Mouse (Mus musculus) bone marrow, adult 2 months (tissue): Measurements from ENCODE around the gene Pmpcb.

Experiments
- CTCF ChIP-seq: fragments of 200-500 bp; IDR thresholded peaks from 2 replicates; pipeline ENCODE4 v1.5.1; 2011; ENCODE audit warnings: low read length, control low read depth; ENCODE audit not compliant: control insufficient read depth, insufficient read depth
- POLR2A ChIP-seq: fragments of 200-500 bp; IDR thresholded peaks from 2 replicates; pipeline ENCODE4 v1.6.1; 2011; ENCODE audit warnings: low read depth, mild to moderate bottlenecking, control low read depth, low read length, borderline replicate concordance; ENCODE audit not compliant: control insufficient read depth

DNA sequence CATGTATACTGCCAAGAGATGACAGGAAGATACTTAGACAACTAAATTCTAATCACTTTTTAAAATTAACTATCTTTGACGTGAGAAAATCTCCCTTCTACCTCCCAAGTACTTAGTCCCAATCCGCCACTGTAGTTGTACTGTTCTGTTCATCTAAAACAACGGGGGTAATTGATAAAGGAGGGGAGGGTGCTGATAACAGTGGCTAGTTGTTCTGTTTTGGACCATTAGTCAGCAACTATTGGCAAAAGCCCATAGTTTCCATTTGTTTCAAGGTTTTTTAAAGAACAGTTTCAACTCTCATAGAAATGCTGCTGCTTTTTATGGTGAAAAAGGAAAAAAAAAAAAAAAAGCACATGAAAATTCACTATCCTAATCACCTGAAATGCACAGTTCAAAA is 33.2 kb upstream of the Pmpcb start:
- no peak for TF ChIP-seq CTCF
- TF ChIP-seq POLR2A: no peak
